13 mouse cellular contexts compared by ENCODE assay signal in the genomic region with DNA sequence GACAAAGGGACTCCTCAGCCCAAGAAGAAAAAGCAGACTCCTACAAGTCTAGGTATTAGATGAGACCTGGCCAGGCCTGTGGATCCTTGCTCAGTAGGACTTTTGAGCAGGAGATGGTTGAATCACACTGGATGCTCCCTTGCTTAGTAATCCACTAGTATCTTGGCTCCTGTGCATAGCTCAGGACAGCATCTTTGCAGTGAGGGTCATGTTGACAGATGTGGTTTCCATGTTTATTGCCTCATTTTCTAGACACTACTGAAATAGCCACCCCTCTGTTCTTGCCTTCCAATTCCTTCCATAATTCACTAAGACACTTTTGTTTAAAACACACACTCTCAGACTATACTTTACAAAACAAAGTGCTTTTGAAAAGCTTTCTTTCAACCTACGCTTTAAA.
"Had no signal": no experiment of that assay in that cellular context is flagged by ENCODE, and none has a peak within 500 bp of the region (broad histone marks: within the 10 kb centered on the region; RNA-seq: fewer than 3 reads in every experiment).

No protein-coding gene starts in this region.

- H3K4me1 ChIP-seq: midbrain, embryonic 13.5 days; midbrain, embryonic 15.5 days; neural tube, embryonic 12.5 days had no signal

- H3K36me3 ChIP-seq: midbrain, embryonic 13.5 days; midbrain, embryonic 15.5 days; neural tube, embryonic 12.5 days had no signal

- H3K27ac ChIP-seq: liver, embryonic 14.5 days; macrophage; midbrain, embryonic 13.5 days; midbrain, embryonic 15.5 days; neural tube, embryonic 12.5 days had no signal

- H3K27me3 ChIP-seq: megakaryocyte, embryonic 14.5 days; midbrain, embryonic 13.5 days; midbrain, embryonic 15.5 days; neural tube, embryonic 12.5 days had no signal

- H3K4me3 ChIP-seq: megakaryocyte, embryonic 14.5 days; midbrain, embryonic 13.5 days; midbrain, embryonic 15.5 days; neural tube, embryonic 12.5 days had no signal

- DNase-seq: lung, adult 18-20 months; lung, embryonic 14.5 days; lung, postnatal 10 days; lung, postnatal 36 days; right cerebral cortex, postnatal 14 days; right cerebral cortex, postnatal 4 days; spleen, adult 18-20 months had no signal
